Mouse (Mus musculus): ENCODE results near the gene Rbm17.
A peak's percentile ranks its signal among the peaks of the same experiment; 100 is the strongest.

The Rbm17 gene

GRCm38 (mm10) chr2:11596690-11597089 is 7.3 kb downstream of the Rbm17 start:
- no peak for DNase-seq (ENCODE audit: low read depth, low spot score)

- DNase-seq (ENCODE audit: low read depth, low spot score), result no peak
Measured at GRCm38 (mm10) chr2:11587996-11588395, 16.0 kb downstream of the Rbm17 start.

GRCm38 (mm10) chr2:11579399-11579798 is 24.6 kb downstream of the Rbm17 start:
- DNase-seq (ENCODE audit: low read depth, low spot score), result no peak

- DNase-seq (ENCODE audit: low read depth, low spot score), result no peak
Measured at GRCm38 (mm10) chr2:11578187-11578586, 25.8 kb downstream of the Rbm17 start.

GRCm38 (mm10) chr2:11573684-11574083 is 30.3 kb downstream of the Rbm17 start:
- no peak for DNase-seq (ENCODE audit: low read depth, low spot score)

- DNase-seq (ENCODE audit: low read depth, low spot score), result no peak
Measured at GRCm38 (mm10) chr2:11571004-11571535, 32.9 kb downstream of the Rbm17 start.

- no peak for DNase-seq (ENCODE audit: low read depth, low spot score)
Measured at GRCm38 (mm10) chr2:11568471-11568870, 35.5 kb downstream of the Rbm17 start.

GRCm38 (mm10) chr2:11567781-11568362 is 36.1 kb downstream of the Rbm17 start:
- DNase-seq (ENCODE audit: low read depth, low spot score), result peak; percentile 25

GRCm38 (mm10) chr2:11566898-11567297 is 37.1 kb downstream of the Rbm17 start:
- no peak for DNase-seq (ENCODE audit: low read depth, low spot score)

GRCm38 (mm10) chr2:11566241-11566640 is 37.7 kb downstream of the Rbm17 start:
- no peak for DNase-seq (ENCODE audit: low read depth, low spot score)

- no peak for DNase-seq (ENCODE audit: low read depth, low spot score)
Measured at GRCm38 (mm10) chr2:11564768-11565167, 39.2 kb downstream of the Rbm17 start.

GRCm38 (mm10) chr2:11563256-11563655 is 40.7 kb downstream of the Rbm17 start:
- DNase-seq (ENCODE audit: low read depth, low spot score), result no peak

- DNase-seq (ENCODE audit: low read depth, low spot score), result no peak
Measured at GRCm38 (mm10) chr2:11558654-11559053, 45.3 kb downstream of the Rbm17 start.

- no peak for DNase-seq (ENCODE audit: low read depth, low spot score)
Measured at GRCm38 (mm10) chr2:11557244-11557643, 46.7 kb downstream of the Rbm17 start.

- no peak for DNase-seq (ENCODE audit: low read depth, low spot score)
Measured at GRCm38 (mm10) chr2:11555316-11555715, 48.6 kb downstream of the Rbm17 start.

GRCm38 (mm10) chr2:11553471-11554400 is 50.2 kb downstream of the Rbm17 start, which contains the start of gene Pfkfb3:
Pfkfb3 (minus strand) TSS chr2:11554077.
- no peak for DNase-seq (ENCODE audit: low read depth, low spot score)

- no peak for DNase-seq (ENCODE audit: low read depth, low spot score)
Measured at GRCm38 (mm10) chr2:11552966-11553451, 50.9 kb downstream of the Rbm17 start.

- no peak for DNase-seq (ENCODE audit: low read depth, low spot score)
Measured at GRCm38 (mm10) chr2:11552297-11552821, 51.6 kb downstream of the Rbm17 start.

GRCm38 (mm10) chr2:11551726-11552125 is 52.2 kb downstream of the Rbm17 start:
- DNase-seq (ENCODE audit: low read depth, low spot score), result no peak

- no peak for DNase-seq (ENCODE audit: low read depth, low spot score)
Measured at GRCm38 (mm10) chr2:11548508-11548907, 55.4 kb downstream of the Rbm17 start.

- no peak for DNase-seq (ENCODE audit: low read depth, low spot score)
Measured at GRCm38 (mm10) chr2:11547609-11548008, 56.3 kb downstream of the Rbm17 start.

GRCm38 (mm10) chr2:11546091-11546490 is 57.9 kb downstream of the Rbm17 start:
- DNase-seq (ENCODE audit: low read depth, low spot score), result no peak
